Mouse (Mus musculus) heart, postnatal 25 days (tissue): ENCODE data around the gene Trim15. TPM values are rescaled to one million over a fixed set of nuclear protein-coding genes. Genes with fewer than 3 reads are reported as not detected.
A peak's percentile ranks its signal among the peaks of the same experiment; 100 is the strongest.

Experiments used
- DNase-seq: peaks from one replicate; pipeline ENCODE4 v3.0.0; 2022; ENCODE audit warnings: low spot score
- intact Hi-C: fragments of 180-260 bp; cut with DNase I; formaldehyde crosslinking; loops from one replicate; pipeline ENCODE4 v1.15.1; 2025
- total RNA-seq, 2 experiments: library from RNA; stranded (reverse); gene quantifications; 2 replicates each; pipeline ENCODE4 v1.2.3; 2021

Gene Trim15
- total RNA-seq, 2 experiments from 2014 or later, result not detected

DNA sequence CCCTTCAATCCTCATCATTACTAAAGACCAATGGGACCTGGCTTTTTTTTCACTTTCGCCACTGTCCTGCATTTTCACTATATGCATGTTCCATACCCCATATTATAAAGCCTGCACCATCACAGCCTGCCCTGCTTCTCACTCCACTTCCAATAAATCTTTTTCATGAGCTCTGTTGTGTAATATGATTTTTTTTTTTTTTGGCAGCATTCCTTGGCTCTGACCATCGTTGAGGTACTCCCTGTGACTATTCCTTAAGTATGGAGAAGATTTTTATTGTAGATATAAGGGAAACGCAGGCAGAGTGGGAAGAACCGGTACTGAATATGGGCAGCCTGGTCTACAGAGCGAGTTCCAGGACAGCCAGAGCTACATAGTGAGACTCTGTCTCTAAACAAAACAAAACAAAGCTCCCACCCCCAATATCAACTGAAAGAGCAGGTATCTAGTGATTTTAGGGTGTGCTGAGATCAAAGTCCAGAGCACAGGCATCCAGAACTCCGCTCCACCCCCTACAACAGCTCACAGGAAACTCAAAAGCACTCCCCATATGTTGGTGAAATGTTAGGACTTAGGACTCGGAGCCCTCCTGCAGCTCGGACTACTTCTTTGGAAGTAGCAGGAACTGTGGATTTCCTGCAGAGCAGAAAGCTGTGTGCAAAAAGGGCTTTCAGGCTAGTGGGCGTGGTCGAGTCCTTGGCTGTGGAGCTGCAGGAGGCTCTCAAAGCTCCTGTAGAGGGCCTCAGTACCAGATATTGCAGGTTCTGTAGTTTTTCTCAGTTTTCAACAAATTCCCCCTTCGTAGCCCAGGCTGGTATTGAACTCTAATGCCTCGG, 31.2 kb downstream of the Trim15 start:
- intact Hi-C loops, result loop anchor here (5.0 kb wide), 1 partner anchor 121 kb away; the partner anchor contains the start of genes Znrd1 and Znrd1as
- DNase-seq, result peak; percentile 34

DNA sequence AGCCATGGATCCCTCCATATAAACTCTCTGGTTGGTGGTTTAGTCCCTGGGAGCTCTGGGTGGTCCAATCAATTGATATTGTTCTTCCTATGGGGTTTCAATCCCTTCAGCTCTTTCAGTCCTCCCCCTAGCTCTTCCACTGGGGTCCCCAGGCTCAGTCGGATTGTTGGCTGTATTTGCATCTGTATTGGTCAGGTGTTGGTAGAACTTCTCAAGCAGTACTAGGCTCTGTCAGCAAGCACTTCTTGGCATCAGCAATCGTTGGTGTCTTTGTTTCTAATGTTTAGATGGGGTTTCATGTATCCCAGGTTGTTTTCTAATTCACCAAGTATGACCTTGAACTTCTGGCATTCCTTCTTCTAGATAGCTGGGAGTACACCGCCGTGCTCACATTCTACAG, 34.3 kb downstream of the Trim15 start:
- intact Hi-C loops, result no loop called here
- no peak for DNase-seq

DNA sequence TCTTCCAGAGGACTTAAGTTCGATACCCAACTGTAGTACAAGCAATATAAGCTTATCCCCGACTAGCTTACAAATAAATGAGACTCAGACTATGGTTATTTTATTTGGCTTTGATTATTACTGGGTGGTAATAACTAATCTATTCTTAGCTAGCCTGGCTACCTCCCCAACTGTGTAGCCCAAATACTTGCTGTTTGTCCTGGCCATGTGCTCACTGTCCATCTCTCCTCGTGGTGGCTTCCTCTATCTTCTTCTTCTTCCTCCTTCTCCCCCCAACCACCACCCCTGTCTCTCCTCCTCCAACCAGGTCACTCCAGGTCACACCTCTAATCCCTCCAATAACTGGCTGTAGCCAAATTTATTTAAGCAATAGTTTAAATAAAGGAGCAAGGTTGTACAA, 36.5 kb downstream of the Trim15 start:
- no peak for DNase-seq
- intact Hi-C loops, result no loop called here

DNA sequence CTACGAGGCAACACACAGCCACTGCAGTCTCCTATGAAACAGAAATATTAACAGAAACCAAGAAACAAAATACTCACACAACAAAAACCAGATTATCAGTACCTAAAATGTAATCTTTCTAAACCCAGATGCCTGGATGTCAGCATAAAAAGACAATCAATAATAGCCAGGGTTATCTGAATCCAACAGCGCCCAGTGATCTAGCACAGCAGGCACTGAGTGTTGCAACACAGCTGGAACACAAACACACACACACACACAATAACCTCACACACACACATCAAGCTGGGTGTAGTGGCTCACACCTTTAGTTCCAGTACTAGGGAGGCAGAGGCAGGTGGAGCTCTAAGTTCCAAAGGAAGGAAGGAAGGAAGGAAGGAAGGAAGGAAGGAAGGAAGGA, 38.5 kb downstream of the Trim15 start:
- no peak for DNase-seq
- intact Hi-C loops, result loop anchor here (5.0 kb wide), 1 partner anchor 41 kb away; no protein-coding TSS in a partner anchor

DNA sequence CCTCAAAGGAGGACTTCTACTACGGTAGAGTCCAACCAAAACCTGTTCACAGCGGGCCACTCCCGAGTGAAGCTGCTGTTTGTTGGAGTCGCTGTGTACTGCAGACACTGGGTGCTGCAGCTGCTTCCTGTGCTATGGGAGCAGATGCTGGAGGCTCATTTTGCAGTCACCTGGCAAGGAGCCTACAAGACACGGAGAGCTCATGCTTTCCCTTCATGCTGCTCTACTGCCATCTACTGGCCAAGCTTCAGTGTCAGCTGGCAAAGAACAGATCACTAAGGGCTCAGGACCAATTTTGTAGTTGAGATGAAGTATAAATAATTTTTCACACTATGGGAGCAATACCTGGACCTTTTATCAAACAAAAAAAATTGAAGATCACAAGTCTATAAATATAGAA, 41.0 kb downstream of the Trim15 start:
- intact Hi-C loops, result loop anchor here (5.0 kb wide), 1 partner anchor 39 kb away; no protein-coding TSS in a partner anchor
- peak; percentile 55 for DNase-seq

DNA sequence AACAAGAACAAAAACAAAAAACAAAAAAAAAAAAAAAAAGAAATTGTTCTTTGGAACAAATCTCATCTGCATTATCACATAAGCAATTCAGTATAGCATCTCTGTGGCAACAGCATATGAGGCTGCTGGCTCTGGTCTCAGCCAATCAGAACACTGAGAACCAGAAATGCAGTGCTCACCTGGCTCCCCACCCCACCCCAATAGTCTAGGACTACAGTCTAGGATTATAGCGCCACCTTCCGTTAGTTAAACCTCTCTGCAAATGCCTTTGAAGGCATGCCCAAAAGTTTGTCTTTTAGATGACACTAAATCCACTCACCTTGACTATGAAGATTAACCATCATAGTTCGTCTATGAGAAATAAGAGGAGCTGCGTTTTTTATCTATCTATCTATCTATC, 41.5 kb downstream of the Trim15 start:
- intact Hi-C loops, result loop anchor here (5.0 kb wide), 1 partner anchor 38 kb away; no protein-coding TSS in a partner anchor
- DNase-seq, result no peak

DNA sequence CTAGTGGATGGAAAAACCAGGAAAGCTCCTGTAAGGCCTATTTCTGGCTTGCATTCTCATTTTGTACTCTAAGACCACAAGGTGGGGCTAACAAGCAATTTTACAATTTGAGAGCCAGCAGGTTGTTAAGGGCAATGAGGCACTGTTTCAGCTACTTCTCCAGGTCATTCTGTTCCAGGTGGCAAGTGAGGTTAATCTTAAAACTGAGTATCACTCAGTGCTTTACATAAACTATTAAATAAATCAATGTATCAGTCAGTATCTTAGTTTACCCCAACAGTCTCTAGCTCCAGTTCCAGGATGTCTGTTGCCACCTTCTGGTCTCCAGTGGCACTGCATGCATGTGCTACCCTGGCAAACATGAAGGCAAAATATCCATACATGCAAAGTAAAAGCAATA, 43.0 kb downstream of the Trim15 start:
- intact Hi-C loops, result loop anchor here (5.0 kb wide), 1 partner anchor 223 kb away; the partner anchor contains the start of gene Gabbr1
- no peak for DNase-seq

DNA sequence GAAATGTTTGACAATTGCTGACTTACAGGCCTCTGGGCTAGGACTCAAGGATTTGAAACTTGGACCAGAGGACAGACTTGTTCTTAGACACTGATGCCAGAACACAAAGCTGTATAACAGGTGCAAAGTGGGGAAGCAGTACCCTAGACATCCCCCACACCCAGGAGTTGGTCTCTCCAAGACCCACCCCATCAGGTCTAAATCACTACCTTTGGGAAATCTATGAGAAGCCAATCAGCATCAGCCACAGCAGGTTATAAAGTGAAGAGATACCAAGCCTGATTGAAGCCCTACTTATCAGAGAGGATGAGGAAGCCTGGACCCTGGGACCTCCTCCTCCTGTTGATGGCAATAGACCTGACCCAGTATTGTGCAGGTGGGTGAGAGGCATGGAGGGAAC, 55.1 kb downstream of the Trim15 start, which contains the start of gene H2-M10.6:
TSS of gene H2-M10.6 (plus strand) at position 301 of the 400 bp plus-strand sequence.
- DNase-seq, result no peak
- intact Hi-C loops, result loop anchor here (1.0 kb wide), 1 partner anchor 450 kb away; no protein-coding TSS in a partner anchor

Other genes starting within 250 kb of the Trim15 start
- gene H2-M9, start 224.5 kb downstream of the Trim15 start, total RNA-seq, result not detected
- gene H2-M1, start 195.0 kb downstream of the Trim15 start, total RNA-seq, result not detected
- gene H2-M10.5, start 94.3 kb downstream of the Trim15 start, total RNA-seq, result not detected
- gene H2-M10.6, start 55.0 kb downstream of the Trim15 start, total RNA-seq, result not detected
- 10 to 100 TPM; 19.4 to 20.5 TPM for gene Trim26, start 30.1 kb downstream of the Trim15 start, total RNA-seq
- gene Trim10, start 2.4 kb upstream of the Trim15 start, total RNA-seq, result 1 to 10 TPM; 1.2 TPM
- not detected for gene Trim40, start 22.9 kb upstream of the Trim15 start, total RNA-seq
- not detected for gene Trim31, start 30.9 kb upstream of the Trim15 start, total RNA-seq
- 1 to 10 TPM in 1 of 2 experiments, under 1 TPM in 1; 0.36 to 1.1 TPM for gene Rnf39, start 75.7 kb upstream of the Trim15 start, total RNA-seq
- 10 to 100 TPM; 87.4 to 92.9 TPM for gene Ppp1r11, start 84.5 kb upstream of the Trim15 start, total RNA-seq
- 10 to 100 TPM; 25.9 to 27.4 TPM for gene Znrd1, start 91.3 kb upstream of the Trim15 start, total RNA-seq
- gene Znrd1as, start 91.4 kb upstream of the Trim15 start, total RNA-seq, result 10 to 100 TPM; 11.2 to 14.7 TPM
- under 1 TPM; 0.49 to 0.61 TPM for gene 2410137M14Rik, start 114.0 kb upstream of the Trim15 start, total RNA-seq
- gene H2-M5, start 122.3 kb upstream of the Trim15 start, total RNA-seq, result not detected
- gene Zfp57, start 134.0 kb upstream of the Trim15 start, total RNA-seq, result 1 to 10 TPM; 1.6 to 2.9 TPM
- gene Mog, start 156.2 kb upstream of the Trim15 start, total RNA-seq, result not detected
- gene Gabbr1, start 178.8 kb upstream of the Trim15 start, total RNA-seq, result 1 to 10 TPM; 6.9 to 7.4 TPM
- gene Olfr90, start 221.3 kb upstream of the Trim15 start, total RNA-seq, result not detected
- not detected for gene Olfr91, start 231.1 kb upstream of the Trim15 start, total RNA-seq